Mouse (Mus musculus) hindbrain, embryonic 13.5 days (tissue): Measurements from ENCODE around the gene Cnga1. TPM values are rescaled to one million over a fixed set of nuclear protein-coding genes. Genes with fewer than 3 reads are reported as not detected.
"Not testable (repeated sequence)": the region's sequence is repeated elsewhere in the genome, so short reads cannot be mapped to it uniquely, and the experiment has no call there.

Source experiments
- ATAC-seq: fragments of 200-750 bp; cut with Nextera tagmentation; 2 replicates; pipeline ENCODE4 v1.8.0; 2017; ENCODE audit warnings: moderate TSS enrichment; ENCODE audit not compliant: low FRiP score
- H3K27ac ChIP-seq: fragments of 300-500 bp; sonication (generic); 2 replicates; pipeline ENCODE4 v1.5.1; 2015; ENCODE audit warnings: inconsistent platforms, mild to moderate bottlenecking, moderate library complexity
- H3K27me3 ChIP-seq: fragments of 300-500 bp; sonication (generic); 2 replicates; pipeline ENCODE4 v1.6.1; 2015; ENCODE audit warnings: mild to moderate bottlenecking, inconsistent platforms
- H3K36me3 ChIP-seq: fragments of 300-500 bp; sonication (generic); 2 replicates; pipeline ENCODE4 v1.6.1; 2015; ENCODE audit warnings: mild to moderate bottlenecking, inconsistent platforms
- H3K4me1 ChIP-seq: fragments of 300-500 bp; sonication (generic); replicated peaks from 2 replicates; pipeline ENCODE4 v1.6.1; 2015; ENCODE audit warnings: inconsistent platforms
- H3K4me2 ChIP-seq: fragments of 300-500 bp; sonication (generic); 2 replicates; pipeline ENCODE4 v1.6.1; 2015; ENCODE audit warnings: inconsistent platforms, mild to moderate bottlenecking, moderate library complexity
- H3K4me3 ChIP-seq: fragments of 300-500 bp; sonication (generic); 2 replicates; pipeline ENCODE4 v1.5.1; 2015; ENCODE audit warnings: mild to moderate bottlenecking, inconsistent platforms
- H3K9ac ChIP-seq: fragments of 300-500 bp; sonication (generic); 2 replicates; pipeline ENCODE4 v1.6.1; 2015; ENCODE audit warnings: mild to moderate bottlenecking, inconsistent platforms
- H3K9me3 ChIP-seq: fragments of 300-500 bp; sonication (generic); 2 replicates; pipeline ENCODE4 v1.6.1; 2016; ENCODE audit warnings: inconsistent platforms
- WGBS: fragments of 180-500 bp; shearing (Covaris S2); methylation state at CpG from one replicate; pipeline ENCODE4 v1.1.7; 2015; 5-methylcytosine and 5-hydroxymethylcytosine counted together
- polyA plus RNA-seq: library from polyadenylated mRNA; unstranded; fragments of >200 nt; fragmentation: Nextera tagmentation; extraction: Ambion mirVana; gene quantifications from 2 replicates; pipeline ENCODE4 v1.2.1, GENCODE M21; 2015

The Cnga1 gene
- polyA plus RNA-seq, 1 experiment from 2014 or later: not detected

- Histone ChIP-seq H3K9ac (no peak overlapping the region), H3K4me3 (no peak overlapping the region), H3K4me2 (no peak overlapping the region), H3K36me3 (no peaks in the 10 kb centered on the region), H3K9me3 (no peaks in the 10 kb centered on the region), H3K4me1 (no peaks in the 10 kb centered on the region), H3K27ac (no peak overlapping the region), H3K27me3 (no peaks in the 10 kb centered on the region)
- ATAC-seq: no peak
- whole genome bisulfite sequencing: 85% methylated on average over 9 of the region's 9 CpGs
Observed at GRCm38 (mm10) chr5:72634791-72635271, 9.2 kb downstream of the Cnga1 start.

- H3K4me1 ChIP-seq: no peaks in the 10 kb centered on the region
- ATAC-seq: no peak
- no peak overlapping the region for H3K9ac ChIP-seq
- H3K27ac ChIP-seq: no peak overlapping the region
- no peaks in the 10 kb centered on the region for H3K36me3 ChIP-seq
- no peaks in the 10 kb centered on the region for H3K27me3 ChIP-seq
- H3K4me2 ChIP-seq: no peak overlapping the region
- H3K9me3 ChIP-seq: no peaks in the 10 kb centered on the region
- WGBS: 96% methylated on average over 6 of the region's 6 CpGs
- no peak overlapping the region for H3K4me3 ChIP-seq
Observed at GRCm38 (mm10) chr5:72630026-72630425, 14.0 kb downstream of the Cnga1 start.

GRCm38 (mm10) chr5:72621022-72621421 is 23.1 kb downstream of the Cnga1 start:
- ATAC-seq: no peak
- no peak overlapping the region for H3K27ac ChIP-seq
- 85% methylated on average over 1 of the region's 1 CpGs for WGBS
- H3K9ac ChIP-seq: no peak overlapping the region
- H3K27me3 ChIP-seq: no peaks in the 10 kb centered on the region
- no peak overlapping the region for H3K4me3 ChIP-seq
- H3K36me3 ChIP-seq: no peaks in the 10 kb centered on the region
- no peak overlapping the region for H3K4me2 ChIP-seq
- no peaks in the 10 kb centered on the region for H3K9me3 ChIP-seq
- no peaks in the 10 kb centered on the region for H3K4me1 ChIP-seq

- ATAC-seq: no peak
- H3K9ac ChIP-seq: no peak overlapping the region
- no peaks in the 10 kb centered on the region for H3K27me3 ChIP-seq
- WGBS: 88% methylated on average over 4 of the region's 4 CpGs
- H3K9me3 ChIP-seq: no peaks in the 10 kb centered on the region
- no peak overlapping the region for H3K27ac ChIP-seq
- no peak overlapping the region for H3K4me2 ChIP-seq
- H3K36me3 ChIP-seq: no peaks in the 10 kb centered on the region
- H3K4me3 ChIP-seq: no peak overlapping the region
- no peaks in the 10 kb centered on the region for H3K4me1 ChIP-seq
Observed at GRCm38 (mm10) chr5:72617413-72617812, 26.7 kb downstream of the Cnga1 start.

- ATAC-seq: no peak
- Histone ChIP-seq H3K4me3 (no peak overlapping the region), H3K9ac (no peak overlapping the region), H3K4me2 (no peak overlapping the region), H3K36me3 (no peaks in the 10 kb centered on the region), H3K9me3 (no peaks in the 10 kb centered on the region), H3K27me3 (no peaks in the 10 kb centered on the region), H3K27ac (no peak overlapping the region), H3K4me1 (no peaks in the 10 kb centered on the region)
- WGBS: 94% methylated on average over 4 of the region's 4 CpGs
Observed at GRCm38 (mm10) chr5:72603138-72603537, 40.9 kb downstream of the Cnga1 start.

- H3K4me1 ChIP-seq: no peaks in the 10 kb centered on the region
- no peaks in the 10 kb centered on the region for H3K27me3 ChIP-seq
- ATAC-seq: no peak
- H3K9ac ChIP-seq: no peak overlapping the region
- H3K36me3 ChIP-seq: no peaks in the 10 kb centered on the region
- no peak overlapping the region for H3K27ac ChIP-seq
- H3K9me3 ChIP-seq: no peaks in the 10 kb centered on the region
- WGBS: 10% methylated on average over 5 of the region's 5 CpGs
- no peak overlapping the region for H3K4me2 ChIP-seq
- H3K4me3 ChIP-seq: no peak overlapping the region
Observed at GRCm38 (mm10) chr5:72601006-72601405, 43.1 kb downstream of the Cnga1 start.

- peak within 1 kb of the TSS; percentile 42 for H3K4me3 ChIP-seq
- H3K27ac ChIP-seq: no peak within 1 kb of the TSS
- peak; percentile 90 for ATAC-seq
- H3K27me3 ChIP-seq: peaks cover 15% of the 10 kb centered on the region
- no peaks in the 10 kb centered on the region for H3K9me3 ChIP-seq
- H3K36me3 ChIP-seq: no peaks in the 10 kb centered on the region
- H3K4me1 ChIP-seq: peaks cover 7% of the 10 kb centered on the region
- H3K9ac ChIP-seq: peak within 1 kb of the TSS; percentile 51
- whole genome bisulfite sequencing: 2% methylated on average over 38 of the region's 38 CpGs
- peak within 1 kb of the TSS; percentile 61 for H3K4me2 ChIP-seq
Observed at GRCm38 (mm10) chr5:72587192-72587681, 56.8 kb downstream of the Cnga1 start, which contains the start of gene Gm5868. TSS of gene Gm5868 (minus strand) at chr5:72587551.

GRCm38 (mm10) chr5:72586667-72587191 is 57.3 kb downstream of the Cnga1 start:
- Histone ChIP-seq H3K4me2 (peak overlapping the region; percentile 61), H3K9ac (peak overlapping the region; percentile 51), H3K4me3 (peak overlapping the region; percentile 42), H3K27me3 (peaks cover 15% of the 10 kb centered on the region)
- H3K27ac ChIP-seq, H3K36me3 ChIP-seq, H3K9me3 ChIP-seq, H3K4me1 ChIP-seq: not testable (repeated sequence)
- WGBS: 48% methylated on average over 25 of the region's 25 CpGs
- ATAC-seq: peak; percentile 72

GRCm38 (mm10) chr5:72586122-72586521 is 58.0 kb downstream of the Cnga1 start:
- 41% methylated on average over 7 of the region's 7 CpGs for WGBS
- not testable (repeated sequence) for H3K4me1 ChIP-seq, H3K9me3 ChIP-seq, H3K4me3 ChIP-seq, H3K4me2 ChIP-seq, H3K9ac ChIP-seq, H3K36me3 ChIP-seq, ATAC-seq, H3K27ac ChIP-seq
- H3K27me3 ChIP-seq: peaks cover 17% of the 10 kb centered on the region

- H3K9me3 ChIP-seq, H3K36me3 ChIP-seq, H3K27ac ChIP-seq: not testable (repeated sequence)
- H3K27me3 ChIP-seq: peaks cover 20% of the 10 kb centered on the region
- peak; percentile 69 for ATAC-seq
- peak within 1 kb of the TSS; percentile 72 for H3K9ac ChIP-seq
- H3K4me2 ChIP-seq: peak within 1 kb of the TSS; percentile 66
- peak within 1 kb of the TSS; percentile 45 for H3K4me3 ChIP-seq
- H3K4me1 ChIP-seq: peaks cover 11% of the 10 kb centered on the region
- 5% methylated on average over 19 of the region's 21 CpGs for WGBS
Observed at GRCm38 (mm10) chr5:72580970-72581332, 63.1 kb downstream of the Cnga1 start, which contains the start of gene Zar1. TSS of gene Zar1 (minus strand) at chr5:72581254.

GRCm38 (mm10) chr5:72580088-72580969 is 63.7 kb downstream of the Cnga1 start:
- peak overlapping the region; percentile 45 for H3K4me3 ChIP-seq
- peak overlapping the region; percentile 66 for H3K4me2 ChIP-seq
- H3K9ac ChIP-seq: peak overlapping the region; percentile 72
- peaks cover 19% of the 10 kb centered on the region; the same call in 1 of the 2 replicates for H3K27me3 ChIP-seq
- not testable (repeated sequence) for H3K27ac ChIP-seq, H3K36me3 ChIP-seq, H3K9me3 ChIP-seq
- H3K4me1 ChIP-seq: peaks cover 11% of the 10 kb centered on the region
- 5% methylated on average over 50 of the region's 73 CpGs for WGBS
- ATAC-seq: peak; percentile 82

GRCm38 (mm10) chr5:72579599-72579998 is 64.5 kb downstream of the Cnga1 start:
- 28% methylated on average over 10 of the region's 10 CpGs for WGBS
- H3K27me3 ChIP-seq: peaks cover 19% of the 10 kb centered on the region; the same call in 1 of the 2 replicates
- ATAC-seq: peak; percentile 10
- H3K4me2 ChIP-seq: peak overlapping the region; percentile 66; the same call in 1 of the 2 replicates
- H3K27ac ChIP-seq, H3K9me3 ChIP-seq, H3K9ac ChIP-seq, H3K4me3 ChIP-seq, H3K36me3 ChIP-seq: not testable (repeated sequence)
- peaks cover 11% of the 10 kb centered on the region for H3K4me1 ChIP-seq
